14 mouse cellular contexts compared by ENCODE assay signal in genomic region chr3:41603470-41604019, GRCm38 (mm10). TPM values are rescaled to one million over a fixed set of nuclear protein-coding genes. Genes with fewer than 3 reads are reported as not detected.
DNase-seq lines count a peak whose midpoint lies in the region; ATAC-seq and TF ChIP-seq lines count a peak whose summit lies in the region.
"Had no signal": no experiment of that assay in that cellular context is flagged by ENCODE, and none has a peak within 500 bp of the region (broad histone marks: within the 10 kb centered on the region; RNA-seq: fewer than 3 reads in every experiment).

No protein-coding gene starts in this region.

- H3K4me2 ChIP-seq in forebrain, embryonic 11.5 days (ENCODE audit: low read depth, low read length, severe bottlenecking) = no peak overlapping the region
- H3K4me2 ChIP-seq in hindbrain, postnatal 0 days (ENCODE audit: low read depth, low read length) = no peak overlapping the region
- H3K4me2 ChIP-seq in midbrain, postnatal 0 days (ENCODE audit: low read depth, low read length, poor library complexity, severe bottlenecking) = no peak overlapping the region

- no peak overlapping the region for H3K9ac ChIP-seq in forebrain, embryonic 11.5 days (ENCODE audit: low read length)
- H3K9ac ChIP-seq in hindbrain, postnatal 0 days (replicated peaks; ENCODE audit: low read length) = no peak overlapping the region
- H3K9ac ChIP-seq in midbrain, postnatal 0 days (replicated peaks; ENCODE audit: low read length, poor library complexity, severe bottlenecking) = no peak overlapping the region

- intact Hi-C loops in heart, postnatal 25 days (cut with DNase I) = loop anchor here (5.0 kb wide), 2 partner anchors 36 to 421 kb away; no protein-coding TSS in a partner anchor

- H3K27ac ChIP-seq in forebrain, embryonic 11.5 days (ENCODE audit: low read depth, low read length) = peak overlapping the region; percentile 46; the same call in 1 of the 2 replicates
- H3K27ac ChIP-seq in hindbrain, postnatal 0 days = no peak overlapping the region
- 0 out of 2 replicates have a peak overlapping the region, but pooled peaks have one; percentile 9 for H3K27ac ChIP-seq in midbrain, postnatal 0 days (ENCODE audit: low read depth, low read length)
- H3K27ac ChIP-seq: macrophage had no signal

- H3K4me1 ChIP-seq in forebrain, embryonic 11.5 days (replicated peaks; ENCODE audit: control insufficient read depth, insufficient read depth, low read length) = peaks cover 11% of the 10 kb centered on the region; the same call in 1 of the 2 replicates
- H3K4me1 ChIP-seq in hindbrain, postnatal 0 days (ENCODE audit: insufficient read depth, low read length) = no peaks in the 10 kb centered on the region
- H3K4me1 ChIP-seq in midbrain, postnatal 0 days (ENCODE audit: insufficient read depth, low read length) = 0 out of 2 replicates have a peak, but pooled peaks cover 7% of the 10 kb centered on the region

- no peak overlapping the region for H3K4me3 ChIP-seq in forebrain, embryonic 11.5 days (ENCODE audit: low read depth, low read length)
- H3K4me3 ChIP-seq in hindbrain, postnatal 0 days (ENCODE audit: low read length) = no peak overlapping the region
- no peak overlapping the region for H3K4me3 ChIP-seq in midbrain, postnatal 0 days (ENCODE audit: low read depth, low read length)
- H3K4me3 ChIP-seq: myocyte had no signal

- peak; percentile 32 for ATAC-seq in forebrain, embryonic 11.5 days (replicated peaks; ENCODE audit: low FRiP score)
- peak; percentile 16; the same call in 1 of the 2 replicates for ATAC-seq in hindbrain, postnatal 0 days
- ATAC-seq in midbrain, postnatal 0 days (ENCODE audit: low FRiP score) = peak; percentile 35; the same call in 1 of the 2 replicates

- no peak for TF ChIP-seq CTCF in hindbrain, postnatal 0 days (IDR thresholded peaks at IDR 0.05; ENCODE audit: low read depth)
- no peak for TF ChIP-seq CTCF in midbrain, postnatal 0 days (IDR thresholded peaks at IDR 0.05)

- 18% methylated on average over 5 of the region's 5 CpGs for WGBS in forebrain, embryonic 11.5 days
- WGBS in hindbrain, postnatal 0 days = 40% methylated on average over 5 of the region's 5 CpGs
- 19% methylated on average over 5 of the region's 5 CpGs for WGBS in midbrain, postnatal 0 days

- peak; percentile 71 for DNase-seq in heart, adult 11 months
- DNase-seq in heart, postnatal 25 days (ENCODE audit: low spot score) = no peak
- DNase-seq in forebrain, embryonic 11.5 days (ENCODE audit: low spot score) = no peak
- no peak for DNase-seq in hindbrain, postnatal 0 days (ENCODE audit: low spot score)
- peak; percentile 40 for DNase-seq in midbrain, postnatal 0 days (ENCODE audit: low spot score)
- DNase-seq in frontal cortex, postnatal 25 days (ENCODE audit: low spot score in 2 of 2) = no peak
- no peak for DNase-seq in right cerebral cortex, postnatal 25 days
- DNase-seq in heart, postnatal 4 days = no peak
- DNase-seq: adrenal gland, adult 2 months; cerebellum, postnatal 10 days; layer of hippocampus, postnatal 36 days; lung, adult 18-20 months had no signal

- no peaks in the 10 kb centered on the region for H3K27me3 ChIP-seq in forebrain, embryonic 11.5 days (ENCODE audit: control insufficient read depth, insufficient read depth, low read length)
- H3K27me3 ChIP-seq in hindbrain, postnatal 0 days (ENCODE audit: insufficient read depth, low read length) = no peaks in the 10 kb centered on the region
- no peaks in the 10 kb centered on the region for H3K27me3 ChIP-seq in midbrain, postnatal 0 days (ENCODE audit: insufficient read depth, low read length)

- H3K9me3 ChIP-seq in forebrain, embryonic 11.5 days (ENCODE audit: control insufficient read depth, low read length) = no peaks in the 10 kb centered on the region
- no peaks in the 10 kb centered on the region for H3K9me3 ChIP-seq in hindbrain, postnatal 0 days (ENCODE audit: low read length)
- H3K9me3 ChIP-seq in midbrain, postnatal 0 days (ENCODE audit: low read length) = no peaks in the 10 kb centered on the region

- H3K36me3 ChIP-seq in forebrain, embryonic 11.5 days (ENCODE audit: control insufficient read depth, insufficient read depth, low read length) = peaks cover 6% of the 10 kb centered on the region; the same call in 1 of the 2 replicates
- peaks cover 7% of the 10 kb centered on the region; the same call in 1 of the 2 replicates for H3K36me3 ChIP-seq in hindbrain, postnatal 0 days (ENCODE audit: insufficient read depth, low read length)
- H3K36me3 ChIP-seq in midbrain, postnatal 0 days (ENCODE audit: insufficient read depth, low read length) = peaks cover 17% of the 10 kb centered on the region

RNA-seq across cellular contexts. Expression of gene Jade1, which starts 48.0 kb away (rescaled TPM):
- 10 to 100 TPM; 29.9 to 36.7 TPM for total RNA-seq in heart, postnatal 25 days (2021)
- polyA plus RNA-seq in forebrain, embryonic 11.5 days (2014; fragmentation: Nextera tagmentation; extraction: Ambion mirVana) = 22.4 and 24.1 TPM in 2 replicates
- total RNA-seq in hindbrain, postnatal 0 days (2014; rRNA removed) = 19.1 and 33.4 TPM in 2 replicates
- polyA plus RNA-seq in hindbrain, postnatal 0 days (2015; fragmentation: Nextera tagmentation; extraction: Ambion mirVana) = 18.0 and 18.7 TPM in 2 replicates
- 18.8 and 21.8 TPM in 2 replicates for total RNA-seq in midbrain, postnatal 0 days (2014; rRNA removed)
- 15.0 and 16.7 TPM in 2 replicates for polyA plus RNA-seq in midbrain, postnatal 0 days (2015; fragmentation: Nextera tagmentation; extraction: Ambion mirVana)
- 10 to 100 TPM; 37.8 to 43.5 TPM for total RNA-seq in heart, postnatal 4 days (2021)

Comparison
In these comparisons a context has a peak if more than half of its experiments do, and no peak if none do; other contexts are left out.
1. DNase-seq: peak in heart, adult 11 months (single experiment) and midbrain, postnatal 0 days (single experiment); none in heart, postnatal 25 days (single experiment), forebrain, embryonic 11.5 days (single experiment), hindbrain, postnatal 0 days (single experiment), frontal cortex, postnatal 25 days (0 of 2), right cerebral cortex, postnatal 25 days (single experiment) and heart, postnatal 4 days (single experiment).
2. Peak in every context shown above with its lines, with median percentiles within 50 percentile points of each other: ATAC-seq.